Comparison of ENCODE assay signal across 8 mouse cellular contexts in genomic region chr4:135972556-135972906, GRCm38 (mm10). TPM values are rescaled to one million over a fixed set of nuclear protein-coding genes. Genes with fewer than 3 reads are reported as not detected.
A peak's percentile ranks its signal among the peaks of the same experiment; 100 is the strongest.
DNase-seq lines count a peak whose midpoint lies in the region; ATAC-seq and TF ChIP-seq lines count a peak whose summit lies in the region.

Gene Lypla2, minus strand, starts transcription at chr4:135972626.

- H3K9ac ChIP-seq in hindbrain, postnatal 0 days (replicated peaks; ENCODE audit: low read length): peak within 1 kb of the TSS; percentile 94

- H3K4me1 ChIP-seq in hindbrain, postnatal 0 days (ENCODE audit: insufficient read depth, low read length): peaks cover 8% of the 10 kb centered on the region
- peaks cover 75% of the 10 kb centered on the region for H3K4me1 ChIP-seq in megakaryocyte, embryonic 14.5 days

- H3K4me2 ChIP-seq in hindbrain, postnatal 0 days (ENCODE audit: low read depth, low read length): peak within 1 kb of the TSS; percentile 96

- WGBS in hindbrain, postnatal 0 days: under 1% methylated on average over 19 of the region's 19 CpGs

- peak; percentile 53 for ATAC-seq in common myeloid progenitor, adult 5-6 weeks (replicated peaks; ENCODE audit: low read depth, poor library complexity, severe bottlenecking)
- ATAC-seq in hindbrain, postnatal 0 days: peak; percentile 87

- peak within 1 kb of the TSS; percentile 95 for H3K4me3 ChIP-seq in hindbrain, postnatal 0 days (ENCODE audit: low read length)
- H3K4me3 ChIP-seq in megakaryocyte, embryonic 14.5 days (replicated peaks): peak within 1 kb of the TSS; percentile 93

- H3K27me3 ChIP-seq in hindbrain, postnatal 0 days (ENCODE audit: insufficient read depth, low read length): no peaks in the 10 kb centered on the region
- H3K27me3 ChIP-seq in megakaryocyte, embryonic 14.5 days (replicated peaks): no peaks in the 10 kb centered on the region

- peaks cover 40% of the 10 kb centered on the region for H3K36me3 ChIP-seq in hindbrain, postnatal 0 days (ENCODE audit: insufficient read depth, low read length)
- peaks cover 73% of the 10 kb centered on the region for H3K36me3 ChIP-seq in megakaryocyte, embryonic 14.5 days (replicated peaks; ENCODE audit: low read length)

- peak; percentile 77 for DNase-seq in ZHBTc4 (ENCODE audit: low read depth, low spot score)
- peak; percentile 73 to 85 for DNase-seq in gastrocnemius, adult 8-10 months (ENCODE audit: low spot score in 2 of 2)
- peak; percentile 93 for DNase-seq in hindbrain, postnatal 0 days (ENCODE audit: low spot score)
- peak; percentile 70 to 91 for DNase-seq in left cerebral cortex, adult 9 months (ENCODE audit: low spot score in 2 of 2)
- peak; percentile 95 for DNase-seq in right cerebral cortex, postnatal 10 days (ENCODE audit: low spot score in 2 of 2)
- DNase-seq in urinary bladder, postnatal 25 days (ENCODE audit: low spot score): peak; percentile 87

- no peaks in the 10 kb centered on the region for H3K9me3 ChIP-seq in hindbrain, postnatal 0 days (ENCODE audit: low read length)
- no peaks in the 10 kb centered on the region for H3K9me3 ChIP-seq in megakaryocyte, embryonic 14.5 days

- TF ChIP-seq CTCF in hindbrain, postnatal 0 days (IDR thresholded peaks at IDR 0.05; ENCODE audit: low read depth): no peak

- peak within 1 kb of the TSS; percentile 76; the same call in 1 of the 2 replicates for H3K27ac ChIP-seq in hindbrain, postnatal 0 days

RNA-seq across cellular contexts. Expression of gene Lypla2, which starts in this region (rescaled TPM):
- 11.0 and 16.1 TPM in 2 replicates for total RNA-seq in common myeloid progenitor, adult 5-6 weeks (2017)
- total RNA-seq in gastrocnemius, adult 8-10 months (2022): 10 to 100 TPM; 27.0 to 33.7 (median 30.8) TPM
- 135 and 172 TPM in 2 replicates for total RNA-seq in hindbrain, postnatal 0 days (2014; rRNA removed)
- polyA plus RNA-seq in hindbrain, postnatal 0 days (2015; fragmentation: Nextera tagmentation; extraction: Ambion mirVana): 183 and 186 TPM in 2 replicates
- polyA plus RNA-seq in megakaryocyte, embryonic 14.5 days (2012; ENCODE audit: insufficient read depth, low replicate concordance): 295 and 453 TPM in 2 replicates

Comparison
In these comparisons a context has a peak if more than half of its experiments do, and no peak if none do; other contexts are left out.
1. Peak in every context shown above with its lines: DNase-seq, ATAC-seq, H3K4me3 ChIP-seq and H3K27ac ChIP-seq.